Comparison of ENCODE assay signal across 23 mouse cellular contexts in the genomic region with DNA sequence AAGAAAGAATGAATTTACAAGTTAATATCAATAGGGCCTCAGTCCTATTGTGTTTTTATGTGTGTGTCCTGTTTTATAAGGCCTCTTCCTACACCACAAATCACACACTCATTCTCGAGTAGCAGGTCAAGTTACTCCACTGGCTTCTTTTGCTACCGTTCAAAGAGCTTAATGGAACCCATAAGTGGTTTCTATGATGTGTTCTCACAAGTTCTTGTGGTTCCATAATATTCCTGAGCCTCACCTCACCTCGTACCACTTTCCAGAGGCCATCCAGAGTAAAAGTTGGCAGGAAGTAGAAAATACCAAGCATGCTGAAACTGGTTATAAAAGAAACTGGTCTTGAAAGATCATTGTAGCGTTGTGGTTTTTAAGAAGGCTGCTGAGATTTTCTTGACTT. TPM values are rescaled to one million over a fixed set of nuclear protein-coding genes. Genes with fewer than 3 reads are reported as not detected.
DNase-seq lines count a peak whose midpoint lies in the region; ATAC-seq and TF ChIP-seq lines count a peak whose summit lies in the region.
"Had no signal": no experiment of that assay in that cellular context is flagged by ENCODE, and none has a peak within 500 bp of the region (broad histone marks: within the 10 kb centered on the region; RNA-seq: fewer than 3 reads in every experiment).

No protein-coding gene starts in this region.

- no peaks in the 10 kb centered on the region for H3K4me1 ChIP-seq in hindbrain, embryonic 14.5 days (replicated peaks; ENCODE audit: control insufficient read depth, insufficient read depth, low read length)
- H3K4me1 ChIP-seq in hindbrain, embryonic 13.5 days (replicated peaks): 0 out of 2 replicates have a peak, but pooled peaks cover 4% of the 10 kb centered on the region
- no peaks in the 10 kb centered on the region for H3K4me1 ChIP-seq in lung, postnatal 0 days (ENCODE audit: insufficient read depth, low read depth, low read length)
- peaks cover 2% of the 10 kb centered on the region for H3K4me1 ChIP-seq in lung, adult 2 months (ENCODE audit: control insufficient read depth, insufficient read depth, low read length)
- H3K4me1 ChIP-seq: embryonic facial prominence, embryonic 10.5 days; embryonic facial prominence, embryonic 12.5 days had no signal

- H3K4me3 ChIP-seq in hindbrain, embryonic 14.5 days (replicated peaks; ENCODE audit: low read length): no peak overlapping the region
- H3K4me3 ChIP-seq in hindbrain, embryonic 13.5 days: no peak overlapping the region
- H3K4me3 ChIP-seq in lung, postnatal 0 days (ENCODE audit: low read depth, low read length): no peak overlapping the region
- no peak overlapping the region for H3K4me3 ChIP-seq in lung, adult 2 months (replicated peaks; ENCODE audit: extremely low read depth, low read depth, low read length)
- H3K4me3 ChIP-seq: embryonic facial prominence, embryonic 10.5 days; embryonic facial prominence, embryonic 12.5 days; forebrain, embryonic 13.5 days; forebrain, embryonic 15.5 days had no signal

- no peak overlapping the region for H3K4me2 ChIP-seq in hindbrain, embryonic 14.5 days (replicated peaks)
- no peak overlapping the region for H3K4me2 ChIP-seq in hindbrain, embryonic 13.5 days
- no peak overlapping the region for H3K4me2 ChIP-seq in lung, postnatal 0 days (replicated peaks; ENCODE audit: low read depth, low read length)
- H3K4me2 ChIP-seq: embryonic facial prominence, embryonic 12.5 days; forebrain, embryonic 13.5 days; forebrain, embryonic 15.5 days had no signal

- no peak overlapping the region for H3K9ac ChIP-seq in hindbrain, embryonic 14.5 days
- no peak overlapping the region for H3K9ac ChIP-seq in hindbrain, embryonic 13.5 days
- H3K9ac ChIP-seq in lung, postnatal 0 days (replicated peaks; ENCODE audit: low read depth): no peak overlapping the region
- H3K9ac ChIP-seq: embryonic facial prominence, embryonic 12.5 days; forebrain, embryonic 13.5 days; forebrain, embryonic 15.5 days had no signal

- no peak overlapping the region for H3K27ac ChIP-seq in hindbrain, embryonic 14.5 days
- H3K27ac ChIP-seq in hindbrain, embryonic 13.5 days: no peak overlapping the region
- no peak overlapping the region for H3K27ac ChIP-seq in lung, postnatal 0 days (ENCODE audit: low read length)
- H3K27ac ChIP-seq: embryonic facial prominence, embryonic 10.5 days; embryonic facial prominence, embryonic 12.5 days; forebrain, embryonic 13.5 days; forebrain, embryonic 15.5 days had no signal

- peak; percentile 2 for DNase-seq in hindbrain, embryonic 14.5 days (ENCODE audit: low spot score)
- DNase-seq in lung, postnatal 0 days (ENCODE audit: low spot score): peak; percentile 59
- no peak for DNase-seq in lung, adult 2 months
- peak; percentile 56 for DNase-seq in lung, postnatal 36 days
- no peak for DNase-seq in lung, postnatal 10 days
- DNase-seq: adrenal gland, adult 8-10 months; adrenal gland, postnatal 36 days; B cell, adult 2 months; cerebellum, adult 11-12 months; cerebellum, adult 2 months; cerebellum, adult 9-10 months; cerebellum, postnatal 10 days; cerebellum, postnatal 25 days had no signal

- TF ChIP-seq CTCF in lung, postnatal 0 days (IDR thresholded peaks at IDR 0.05): no peak
- TF ChIP-seq CTCF in lung, adult 2 months (IDR thresholded peaks at IDR 0.05; ENCODE audit: insufficient read depth, low read length): no peak

- no peak for TF ChIP-seq POLR2A in lung, adult 2 months (IDR thresholded peaks at IDR 0.05; ENCODE audit: borderline replicate concordance, extremely low read depth, low read depth, low read length)

- H3K9me3 ChIP-seq in hindbrain, embryonic 14.5 days (ENCODE audit: control insufficient read depth, low read length): no peaks in the 10 kb centered on the region
- H3K9me3 ChIP-seq in hindbrain, embryonic 13.5 days: no peaks in the 10 kb centered on the region
- no peaks in the 10 kb centered on the region for H3K9me3 ChIP-seq in lung, postnatal 0 days (ENCODE audit: low read length)
- H3K9me3 ChIP-seq: embryonic facial prominence, embryonic 10.5 days; embryonic facial prominence, embryonic 12.5 days; forebrain, embryonic 13.5 days; forebrain, embryonic 15.5 days; G1E had no signal

- 92% methylated on average over 4 of the region's 4 CpGs for WGBS in hindbrain, embryonic 14.5 days
- 95% methylated on average over 4 of the region's 4 CpGs for WGBS in hindbrain, embryonic 13.5 days
- 54% methylated on average over 4 of the region's 4 CpGs for WGBS in lung, postnatal 0 days
- 66% methylated on average over 4 of the region's 4 CpGs for WGBS in lung, adult 2 months

- peaks cover 23% of the 10 kb centered on the region for H3K36me3 ChIP-seq in hindbrain, embryonic 14.5 days (replicated peaks; ENCODE audit: control insufficient read depth, insufficient read depth)
- H3K36me3 ChIP-seq in hindbrain, embryonic 13.5 days: peaks cover 32% of the 10 kb centered on the region
- no peaks in the 10 kb centered on the region for H3K36me3 ChIP-seq in lung, postnatal 0 days (ENCODE audit: insufficient read depth, low read length)
- H3K36me3 ChIP-seq: G1E had no signal

- ATAC-seq in hindbrain, embryonic 14.5 days (ENCODE audit: low FRiP score): no peak
- no peak for ATAC-seq in hindbrain, embryonic 13.5 days (ENCODE audit: low FRiP score)
- peak; percentile 72 for ATAC-seq in lung, postnatal 0 days
- ATAC-seq: activated CD4-positive, CD25-positive, alpha-beta regulatory T cell, adult 4 months; CD4-positive, CD25-positive, alpha-beta regulatory T cell, adult 4 months; forebrain, embryonic 13.5 days; forebrain, embryonic 15.5 days; Patski had no signal

- 0 out of 2 replicates have a peak, but pooled peaks have one; percentile 29 for TF ChIP-seq EP300 in lung, postnatal 0 days (IDR thresholded peaks at IDR 0.05)

- H3K27me3 ChIP-seq in hindbrain, embryonic 14.5 days (ENCODE audit: control insufficient read depth, insufficient read depth, low read length): no peaks in the 10 kb centered on the region
- no peaks in the 10 kb centered on the region for H3K27me3 ChIP-seq in hindbrain, embryonic 13.5 days
- no peaks in the 10 kb centered on the region for H3K27me3 ChIP-seq in lung, postnatal 0 days (replicated peaks; ENCODE audit: insufficient read depth, low read length)
- H3K27me3 ChIP-seq: CH12.LX; embryonic facial prominence, embryonic 12.5 days; forebrain, embryonic 13.5 days; forebrain, embryonic 15.5 days; Patski had no signal

RNA-seq across cellular contexts. Expression of a gene that starts 18.8 kb away (rescaled TPM):
- 73.7 and 80.1 TPM in 2 replicates for polyA plus RNA-seq in hindbrain, embryonic 14.5 days (2014; fragmentation: Nextera tagmentation; extraction: Ambion mirVana)
- polyA plus RNA-seq in hindbrain, embryonic 13.5 days (2015; fragmentation: Nextera tagmentation; extraction: Ambion mirVana): 64.6 and 69.6 TPM in 2 replicates
- polyA plus RNA-seq in lung, postnatal 0 days (2015; fragmentation: Nextera tagmentation; extraction: Ambion mirVana): 84.2 and 85.5 TPM in 2 replicates
- 17.0 and 25.4 TPM in 2 replicates for polyA plus RNA-seq in lung, adult 2 months (2012; rRNA removed)
- polyA plus RNA-seq: activated CD4-positive, CD25-positive, alpha-beta regulatory T cell, adult 4 months; CD4-positive, CD25-positive, alpha-beta regulatory T cell, adult 4 months had no signal

Comparison
In these comparisons a context has a peak if more than half of its experiments do, and no peak if none do; other contexts are left out.
1. DNase-seq: peak in hindbrain, embryonic 14.5 days (single experiment), lung, postnatal 0 days (single experiment) and lung, postnatal 36 days (single experiment); none in lung, adult 2 months (single experiment) and lung, postnatal 10 days (single experiment).